Mouse (Mus musculus) embryonic stem cell, embryonic (primary cell): ENCODE results near the gene Msl3l2.

Experiments
- CTCF ChIA-PET, 4 experiments: fragments of 300-600 bp in 2 of 4; fragments of 350-600 bp in 2 of 4; sonication (Branson Sonifier 250); formaldehyde crosslinking; loops; one replicate each; lab custom pipeline; 2022; ENCODE audit warnings: inconsistent platforms in 2 of 4; lab: Charles Lee
- POLR2A ChIA-PET, 4 experiments: fragments of 300-600 bp in 2 of 4; fragments of 350-600 bp in 2 of 4; sonication (Branson Sonifier 250); formaldehyde crosslinking; loops; one replicate each; lab custom pipeline; 2022; ENCODE audit warnings: antibody characterized with exemption in 4 of 4, inconsistent platforms in 1 of 4; lab: Charles Lee

Msl3l2 gene

DNA sequence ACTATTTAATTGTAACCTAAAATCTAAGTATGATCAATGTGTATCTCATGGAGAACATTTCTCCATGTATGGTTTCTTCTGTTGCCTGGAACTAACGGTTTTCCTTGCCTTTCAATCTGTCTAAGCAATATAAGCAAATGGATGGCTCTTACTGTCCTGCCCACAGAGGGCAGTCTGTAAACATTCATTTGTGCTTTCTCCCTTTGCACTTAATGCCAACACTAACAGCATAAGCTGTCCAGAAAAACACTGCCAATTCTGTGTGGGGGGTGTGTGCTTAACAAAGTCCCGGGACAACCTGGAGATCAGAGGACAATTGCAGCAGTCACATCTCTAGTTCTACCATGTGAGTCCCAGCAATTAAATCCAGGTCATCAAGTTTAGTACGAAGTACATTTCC, 57.7 kb downstream of the Msl3l2 start:
- POLR2A ChIA-PET: no interaction called here

DNA sequence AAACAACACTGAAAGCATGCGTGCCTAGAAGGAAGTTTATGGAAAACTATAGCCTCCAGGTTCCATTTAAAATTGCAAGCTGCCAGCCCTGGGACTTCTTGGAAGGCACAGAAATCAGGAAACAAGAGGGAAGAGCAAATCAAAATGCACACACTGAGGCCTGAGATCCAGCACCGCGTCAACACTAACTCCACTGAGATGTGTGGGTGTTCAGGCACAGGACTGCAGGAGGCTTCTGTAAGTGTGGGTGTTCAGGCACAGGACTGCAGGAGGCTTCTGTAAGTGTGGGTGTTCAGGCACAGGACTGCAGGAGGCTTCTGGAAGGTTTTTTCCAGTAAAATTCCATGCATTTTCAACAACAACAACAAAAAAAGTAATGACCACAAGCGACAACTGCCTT, 59.0 kb downstream of the Msl3l2 start:
- ChIA-PET POLR2A (no interaction called here), CTCF (no interaction called here)

More for the DNA sequence above, 57.7 kb downstream of the Msl3l2 start:
- CTCF ChIA-PET: no interaction called here
